Mouse (Mus musculus) cerebellum, adult 2 months (tissue): ENCODE data around the gene Repin1.

Experiments used
- CTCF ChIP-seq: fragments of 200-500 bp; IDR thresholded peaks from 2 replicates; pipeline ENCODE4 v1.5.1; 2011; ENCODE audit warnings: low read depth, mild to moderate bottlenecking, control low read depth, low read length, moderate library complexity, borderline replicate concordance; ENCODE audit not compliant: insufficient read depth
- POLR2A ChIP-seq: fragments of 200-500 bp; IDR thresholded peaks from 2 replicates; pipeline ENCODE4 v1.6.1; 2011; ENCODE audit warnings: low read length, control low read depth, borderline replicate concordance; ENCODE audit not compliant: insufficient read depth

- no peak for TF ChIP-seq CTCF
- TF ChIP-seq POLR2A = no peak
Observed at GRCm38 (mm10) chr6:48623460-48623859, 29.8 kb downstream of the Repin1 start.
